Mouse (Mus musculus) kidney, postnatal 0 days (tissue): ENCODE measurements around the gene Nat8f2. TPM values are rescaled to one million over a fixed set of nuclear protein-coding genes. Genes with fewer than 3 reads are reported as not detected.
"Not testable (repeated sequence)": the region's sequence is repeated elsewhere in the genome, so short reads cannot be mapped to it uniquely, and the experiment has no call there.

Experiments used
- ATAC-seq: fragments of 200-750 bp; cut with Nextera tagmentation; replicated peaks from 2 replicates; pipeline ENCODE4 v1.8.0; 2017; ENCODE audit warnings: low read depth, moderate number of reproducible peaks, moderate TSS enrichment, moderate library complexity; ENCODE audit not compliant: low FRiP score
- DNase-seq: peaks from one replicate; pipeline ENCODE4 v3.0.0-alpha.2; 2016; ENCODE audit warnings: low spot score
- H3K27ac ChIP-seq: fragments of 300-500 bp; sonication (generic); 2 replicates; pipeline ENCODE4 v1.5.1; 2014; ENCODE audit warnings: mild to moderate bottlenecking
- H3K27me3 ChIP-seq: fragments of 300-500 bp; sonication (generic); 2 replicates; pipeline ENCODE4 v1.6.1; 2014; ENCODE audit warnings: low read length, mixed read lengths; ENCODE audit not compliant: insufficient read depth
- H3K36me3 ChIP-seq: fragments of 300-500 bp; sonication (generic); 2 replicates; pipeline ENCODE4 v1.6.1; 2014; ENCODE audit warnings: low read length, mixed read lengths; ENCODE audit not compliant: insufficient read depth
- H3K4me1 ChIP-seq: fragments of 300-500 bp; sonication (generic); replicated peaks from 2 replicates; pipeline ENCODE4 v1.6.1; 2014; ENCODE audit warnings: antibody characterized with exemption, low read length, mixed read lengths; ENCODE audit not compliant: insufficient read depth
- H3K4me2 ChIP-seq: fragments of 300-500 bp; sonication (generic); 2 replicates; pipeline ENCODE4 v1.6.1; 2014; ENCODE audit warnings: mild to moderate bottlenecking, low read length, moderate library complexity, mixed read lengths
- H3K4me3 ChIP-seq: fragments of 300-500 bp; sonication (generic); replicated peaks from 2 replicates; pipeline ENCODE4 v1.5.1; 2014; ENCODE audit warnings: low read depth, low read length
- H3K9ac ChIP-seq: fragments of 300-500 bp; sonication (generic); 2 replicates; pipeline ENCODE4 v1.6.1; 2014; ENCODE audit warnings: low read depth, low read length
- H3K9me3 ChIP-seq: fragments of 300-500 bp; sonication (generic); replicated peaks from 2 replicates; pipeline ENCODE4 v1.6.1; 2016; ENCODE audit warnings: low read length, inconsistent platforms, mixed read lengths
- CTCF ChIP-seq: IDR thresholded peaks from 2 replicates; pipeline ENCODE4 v1.5.1; 2016; ENCODE audit warnings: antibody characterized with exemption, low read depth, mild to moderate bottlenecking, moderate library complexity
- WGBS: fragments of 180-500 bp; shearing (Covaris S2); extraction: QIAGEN DNeasy Blood & Tissue Kit; methylation state at CpG from one replicate; pipeline ENCODE4 v1.1.7; 2014; 5-methylcytosine and 5-hydroxymethylcytosine counted together
- polyA plus RNA-seq: library from polyadenylated mRNA; unstranded; fragments of >200 nt; fragmentation: Nextera tagmentation; extraction: Ambion mirVana; gene quantifications from 2 replicates; pipeline ENCODE4 v1.2.1, GENCODE M21; 2015

Nat8f2 gene
- polyA plus RNA-seq, 1 experiment from 2014 or later = 2.6 TPM

GRCm38 (mm10) chr6:85849240-85849639, 19.7 kb downstream of the Nat8f2 start:
- ATAC-seq (no peak), DNase-seq (no peak)
- Histone ChIP-seq H3K4me3 (no peak overlapping the region), H3K27ac (no peak overlapping the region), H3K36me3 (no peaks in the 10 kb centered on the region), H3K9me3 (no peaks in the 10 kb centered on the region), H3K4me1 (no peaks in the 10 kb centered on the region), H3K4me2 (no peak overlapping the region), H3K27me3 (no peaks in the 10 kb centered on the region), H3K9ac (no peak overlapping the region)
- TF ChIP-seq CTCF = no peak
- 25% methylated on average over 2 of the region's 2 CpGs for WGBS

- H3K27ac ChIP-seq = no peak overlapping the region
- WGBS = 86% methylated on average over 4 of the region's 4 CpGs
- TF ChIP-seq CTCF = no peak
- H3K4me1 ChIP-seq = no peaks in the 10 kb centered on the region
- H3K9ac ChIP-seq = no peak overlapping the region
- DNase-seq = no peak
- H3K9me3 ChIP-seq = no peaks in the 10 kb centered on the region
- no peaks in the 10 kb centered on the region for H3K36me3 ChIP-seq
- ATAC-seq = no peak
- no peak overlapping the region for H3K4me2 ChIP-seq
- no peak overlapping the region for H3K4me3 ChIP-seq
- H3K27me3 ChIP-seq = no peaks in the 10 kb centered on the region
These were observed 20.8 kb downstream of the Nat8f2 start for GRCm38 (mm10) chr6:85848140-85848539.

- Histone ChIP-seq H3K9me3 (no peaks in the 10 kb centered on the region), H3K4me3 (no peak overlapping the region), H3K27me3 (no peaks in the 10 kb centered on the region), H3K27ac (no peak overlapping the region), H3K4me1 (no peaks in the 10 kb centered on the region), H3K36me3 (no peaks in the 10 kb centered on the region), H3K9ac (no peak overlapping the region), H3K4me2 (no peak overlapping the region)
- DNase-seq = no peak
- WGBS = 49% methylated on average over 1 of the region's 1 CpGs
- no peak for TF ChIP-seq CTCF
- no peak for ATAC-seq
These were observed 22.0 kb downstream of the Nat8f2 start for GRCm38 (mm10) chr6:85846921-85847320.

GRCm38 (mm10) chr6:85843677-85844458, 25.1 kb downstream of the Nat8f2 start:
- not testable (repeated sequence) for H3K4me2 ChIP-seq, H3K27ac ChIP-seq, H3K9me3 ChIP-seq, ATAC-seq, H3K27me3 ChIP-seq, H3K4me1 ChIP-seq, H3K4me3 ChIP-seq, DNase-seq, H3K9ac ChIP-seq, H3K36me3 ChIP-seq
- 81% methylated on average over 25 of the region's 25 CpGs for WGBS
- TF ChIP-seq CTCF = 0 out of 2 replicates have a peak, but pooled peaks have one; percentile 13

GRCm38 (mm10) chr6:85839982-85840381, 29.0 kb downstream of the Nat8f2 start:
- Histone ChIP-seq H3K36me3 (no peaks in the 10 kb centered on the region), H3K4me1 (no peaks in the 10 kb centered on the region), H3K27ac (no peak overlapping the region), H3K4me2 (no peak overlapping the region), H3K9ac (no peak overlapping the region), H3K9me3 (no peaks in the 10 kb centered on the region), H3K27me3 (no peaks in the 10 kb centered on the region), H3K4me3 (no peak overlapping the region)
- TF ChIP-seq CTCF = no peak
- DNase-seq (peak; percentile 15), ATAC-seq (no peak)
- 41% methylated on average over 4 of the region's 4 CpGs for WGBS

GRCm38 (mm10) chr6:85838674-85839073, 30.3 kb downstream of the Nat8f2 start:
- Histone ChIP-seq H3K9ac (no peak overlapping the region), H3K27ac (no peak overlapping the region), H3K4me1 (no peaks in the 10 kb centered on the region), H3K9me3 (no peaks in the 10 kb centered on the region), H3K36me3 (no peaks in the 10 kb centered on the region), H3K4me2 (no peak overlapping the region), H3K4me3 (no peak overlapping the region), H3K27me3 (no peaks in the 10 kb centered on the region)
- TF ChIP-seq CTCF = no peak
- DNase-seq = no peak
- ATAC-seq = no peak
- 83% methylated on average over 8 of the region's 8 CpGs for whole genome bisulfite sequencing
